15 mouse cellular contexts compared by ENCODE assay signal in the genomic region with DNA sequence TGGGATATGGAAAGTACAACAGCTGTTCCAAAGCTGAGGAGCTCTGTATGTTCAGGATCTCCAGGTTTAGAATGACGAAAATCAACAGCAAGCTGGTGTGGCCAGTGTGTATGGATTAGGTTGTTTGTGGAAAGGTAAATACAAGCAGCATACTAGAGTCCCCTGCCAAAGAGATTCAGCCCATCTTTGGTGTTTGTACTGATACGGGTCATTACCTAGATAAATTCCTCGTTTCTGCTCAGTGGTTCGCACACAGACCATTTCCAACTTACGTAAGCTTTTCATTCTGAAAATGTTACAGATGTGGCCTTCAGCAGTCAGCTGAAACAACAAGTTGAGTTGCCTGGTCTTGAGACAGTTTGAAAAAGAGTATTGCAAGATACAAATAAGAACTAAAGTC.
"Had no signal": no experiment of that assay in that cellular context is flagged by ENCODE, and none has a peak within 500 bp of the region (broad histone marks: within the 10 kb centered on the region; RNA-seq: fewer than 3 reads in every experiment).

No protein-coding gene starts in this region.

- H3K9me3 ChIP-seq: liver, embryonic 13.5 days; midbrain, embryonic 12.5 days; midbrain, embryonic 15.5 days; neural tube, embryonic 13.5 days had no signal

- H3K4me1 ChIP-seq: liver, embryonic 13.5 days; midbrain, embryonic 12.5 days; midbrain, embryonic 15.5 days; neural tube, embryonic 13.5 days had no signal

- ATAC-seq: intestine, postnatal 0 days; midbrain, embryonic 15.5 days had no signal

- H3K4me2 ChIP-seq: liver, embryonic 13.5 days; midbrain, embryonic 12.5 days; midbrain, embryonic 15.5 days; neural tube, embryonic 13.5 days had no signal

- H3K4me3 ChIP-seq: left cerebral cortex, adult 2 months; liver, embryonic 13.5 days; midbrain, embryonic 12.5 days; midbrain, embryonic 15.5 days; neural tube, embryonic 13.5 days had no signal

- H3K27ac ChIP-seq: left cerebral cortex, adult 2 months; liver, embryonic 13.5 days; midbrain, embryonic 12.5 days; midbrain, embryonic 15.5 days; neural tube, embryonic 13.5 days; stomach, postnatal 0 days had no signal

- H3K27me3 ChIP-seq: liver, embryonic 13.5 days; midbrain, embryonic 12.5 days; midbrain, embryonic 15.5 days; neural tube, embryonic 13.5 days had no signal

- DNase-seq: layer of hippocampus, postnatal 36 days; liver, embryonic 13.5 days; lung, adult 2 months; lung, postnatal 14 days; lung, postnatal 4 days; retina, postnatal 1 day; thymus, adult 2 months; thymus, postnatal 14 days; thymus, postnatal 4 days had no signal

- H3K9ac ChIP-seq: liver, embryonic 13.5 days; midbrain, embryonic 12.5 days; midbrain, embryonic 15.5 days; neural tube, embryonic 13.5 days had no signal

- H3K36me3 ChIP-seq: liver, embryonic 13.5 days; midbrain, embryonic 12.5 days; midbrain, embryonic 15.5 days; neural tube, embryonic 13.5 days had no signal
